Mouse (Mus musculus): Measurements from ENCODE around the gene Hipk2.
A peak's percentile ranks its signal among the peaks of the same experiment; 100 is the strongest.

Hipk2 gene

DNA sequence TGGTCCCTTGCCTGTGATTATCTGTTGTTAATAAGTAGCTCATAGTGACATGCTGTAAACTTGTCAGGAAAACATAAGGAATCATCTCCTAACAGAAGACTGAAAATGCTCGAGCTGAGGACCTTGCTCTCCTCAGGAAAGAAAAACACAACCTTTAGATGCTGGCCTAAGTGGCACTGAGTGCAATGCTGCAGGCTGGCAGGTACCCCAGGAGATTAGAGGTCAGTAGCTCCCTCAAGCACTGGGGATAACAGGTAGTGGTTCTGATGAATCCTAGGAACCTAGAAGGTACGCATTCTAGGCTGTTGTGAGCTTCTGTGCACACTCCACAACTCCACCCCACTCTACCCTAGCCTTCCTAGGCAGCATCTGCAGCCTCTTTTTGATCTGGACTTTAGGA is 9.2 kb downstream of the Hipk2 start:
- DNase-seq (ENCODE audit: low spot score), result no peak

- no peak for DNase-seq (ENCODE audit: low spot score)
Observed at GRCm38 (mm10) chr6:38866357-38866756, 9.6 kb downstream of the Hipk2 start.

DNA sequence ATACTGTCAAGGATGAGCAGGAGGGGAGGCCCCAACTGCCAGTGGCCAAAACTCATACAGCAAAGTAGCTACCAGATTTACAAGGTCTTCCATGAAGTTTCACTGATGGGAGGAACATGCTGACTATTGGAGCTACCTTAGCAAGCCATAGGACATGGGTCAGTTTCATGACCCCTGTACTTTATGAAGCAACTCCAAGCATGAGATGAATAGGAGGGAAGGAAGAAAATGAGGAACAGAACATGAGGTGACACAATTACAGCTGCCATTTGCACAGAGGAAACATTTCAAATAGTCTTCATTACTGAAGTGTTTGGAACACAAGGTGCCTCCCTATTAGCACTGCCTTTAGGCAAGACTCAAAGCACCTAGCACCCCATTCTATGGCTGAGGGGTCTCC is 10.2 kb downstream of the Hipk2 start:
- no peak for DNase-seq (ENCODE audit: low spot score)

DNA sequence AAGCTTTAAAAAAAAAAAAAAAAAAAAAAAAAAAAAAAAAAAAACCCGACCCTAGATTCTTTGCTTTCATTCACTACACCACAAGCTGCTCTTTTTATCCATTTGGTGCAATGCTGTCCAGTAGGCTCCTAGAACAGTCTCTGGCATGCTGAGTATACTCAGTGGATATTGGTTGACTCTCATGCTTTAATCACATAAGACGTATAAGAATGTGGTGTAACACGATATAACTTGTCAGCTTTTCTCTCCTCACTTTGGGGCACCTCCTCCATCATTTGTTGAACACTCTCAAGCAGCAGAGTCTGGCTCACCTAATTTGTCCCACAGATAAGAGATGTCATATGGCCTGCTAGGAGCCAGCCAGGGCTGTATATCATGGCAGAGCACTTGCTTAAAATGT is 12.4 kb downstream of the Hipk2 start:
- DNase-seq (ENCODE audit: low spot score), result no peak

DNA sequence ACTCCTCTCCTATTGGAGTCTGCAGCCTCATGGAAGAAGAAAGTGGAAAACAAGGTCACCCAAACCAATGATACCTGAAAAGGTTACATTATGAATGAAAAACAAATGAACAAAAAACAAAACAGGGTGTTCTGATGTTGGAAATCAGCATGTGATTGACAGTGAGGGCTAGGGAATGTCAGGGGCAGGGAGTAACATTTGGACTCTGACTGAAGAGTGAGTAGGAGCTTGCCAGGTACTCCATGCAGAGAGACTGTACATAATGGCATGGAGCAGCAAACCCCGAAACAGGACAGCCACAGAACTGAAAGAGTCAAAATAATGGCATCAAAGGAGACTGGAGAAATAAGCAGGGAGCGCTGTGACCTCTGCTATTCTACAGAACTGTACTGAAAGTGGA is 15.7 kb downstream of the Hipk2 start:
- no peak for DNase-seq (ENCODE audit: low spot score)

- no peak for DNase-seq (ENCODE audit: low spot score)
Observed at GRCm38 (mm10) chr6:38859819-38860218, 16.1 kb downstream of the Hipk2 start.

DNA sequence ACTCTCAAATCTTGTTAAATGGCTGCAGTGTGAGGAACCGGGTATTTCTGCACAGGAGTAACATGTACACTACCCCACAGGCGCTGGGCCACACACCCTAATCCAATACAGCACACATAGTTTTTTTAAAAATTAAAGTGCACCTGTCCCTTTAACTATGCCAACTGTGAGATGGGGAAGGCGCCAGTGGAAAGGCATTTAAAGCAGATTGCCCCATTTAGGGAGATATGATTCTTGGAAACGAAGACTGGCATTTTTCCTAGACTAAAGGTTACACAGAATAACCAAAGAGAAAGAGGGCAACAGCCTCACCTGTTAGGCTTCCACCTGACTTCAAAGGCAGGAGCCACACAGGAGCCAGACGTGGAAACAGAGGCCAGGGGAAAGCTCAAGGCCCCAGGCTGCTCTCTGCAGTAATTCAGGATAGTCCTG is 22.4 kb downstream of the Hipk2 start:
- DNase-seq (ENCODE audit: low spot score), result no peak

DNA sequence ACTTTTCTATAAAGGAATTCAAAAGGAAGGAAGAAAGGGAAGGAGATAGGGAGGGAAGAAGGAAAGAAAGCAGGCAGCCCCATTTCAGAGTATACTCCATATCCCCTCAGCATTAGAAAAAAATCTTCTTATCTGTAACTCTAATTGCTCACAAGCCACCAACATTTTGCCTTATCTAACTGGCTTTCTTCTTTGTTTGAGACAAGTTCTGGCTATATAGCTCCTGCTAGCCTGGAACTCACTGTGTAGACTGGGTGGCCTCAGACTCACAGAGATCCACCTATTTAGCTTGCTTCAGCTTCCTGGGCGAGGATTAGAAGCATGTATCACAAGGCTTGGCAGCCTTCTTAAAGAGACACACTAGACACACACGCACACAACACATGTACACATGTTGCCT is 24.2 kb downstream of the Hipk2 start:
- DNase-seq (ENCODE audit: low spot score), result peak; percentile 16

DNA sequence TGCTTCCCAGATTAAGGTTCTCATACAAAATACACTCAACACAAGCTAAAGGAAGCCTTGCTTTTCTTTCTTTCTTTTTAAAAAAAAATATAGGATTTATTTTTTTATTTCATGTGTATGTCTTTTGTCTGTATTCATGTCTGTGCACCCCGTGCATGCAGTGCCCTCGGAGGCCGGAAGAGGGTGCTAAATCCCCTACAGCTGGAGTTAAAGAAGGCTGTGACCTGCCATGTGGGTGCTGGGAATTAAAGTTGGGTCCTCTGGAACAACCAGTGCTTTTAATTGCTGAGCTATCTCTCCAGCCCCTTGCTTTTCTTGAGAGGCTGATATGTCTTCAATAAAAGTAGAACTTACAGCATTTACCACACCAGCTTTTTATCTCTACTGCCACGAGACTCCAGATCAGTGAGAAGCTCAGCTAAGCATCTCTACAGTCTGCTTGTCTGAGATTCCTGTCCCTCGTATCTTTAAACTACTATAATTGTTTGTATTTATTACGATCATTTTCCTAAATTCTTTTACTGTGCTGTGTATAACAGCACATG is 25.2 kb downstream of the Hipk2 start:
- DNase-seq (ENCODE audit: low spot score), result no peak

GRCm38 (mm10) chr6:38847958-38848910 is 27.7 kb downstream of the Hipk2 start:
- DNase-seq (ENCODE audit: low spot score), result no peak

DNA sequence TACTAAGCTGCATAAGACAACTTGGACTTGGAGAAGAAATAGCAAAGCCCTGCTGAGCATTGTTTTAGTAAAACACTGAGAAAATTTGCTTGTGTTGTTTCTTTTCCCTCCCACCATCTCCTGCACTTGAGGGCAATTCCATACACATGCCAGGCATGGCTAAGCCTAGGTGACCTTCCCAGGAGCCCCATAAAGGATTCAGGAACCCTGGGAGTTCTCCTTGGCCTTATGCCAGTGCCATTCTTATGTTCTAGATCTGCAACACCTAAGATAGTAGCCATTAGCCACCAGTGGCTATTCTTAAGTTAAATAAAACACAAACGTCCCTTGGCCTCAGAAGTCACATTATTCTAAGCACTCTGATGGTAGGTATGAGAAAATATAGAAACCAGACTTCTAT is 28.5 kb downstream of the Hipk2 start:
- DNase-seq (ENCODE audit: low spot score), result no peak

DNA sequence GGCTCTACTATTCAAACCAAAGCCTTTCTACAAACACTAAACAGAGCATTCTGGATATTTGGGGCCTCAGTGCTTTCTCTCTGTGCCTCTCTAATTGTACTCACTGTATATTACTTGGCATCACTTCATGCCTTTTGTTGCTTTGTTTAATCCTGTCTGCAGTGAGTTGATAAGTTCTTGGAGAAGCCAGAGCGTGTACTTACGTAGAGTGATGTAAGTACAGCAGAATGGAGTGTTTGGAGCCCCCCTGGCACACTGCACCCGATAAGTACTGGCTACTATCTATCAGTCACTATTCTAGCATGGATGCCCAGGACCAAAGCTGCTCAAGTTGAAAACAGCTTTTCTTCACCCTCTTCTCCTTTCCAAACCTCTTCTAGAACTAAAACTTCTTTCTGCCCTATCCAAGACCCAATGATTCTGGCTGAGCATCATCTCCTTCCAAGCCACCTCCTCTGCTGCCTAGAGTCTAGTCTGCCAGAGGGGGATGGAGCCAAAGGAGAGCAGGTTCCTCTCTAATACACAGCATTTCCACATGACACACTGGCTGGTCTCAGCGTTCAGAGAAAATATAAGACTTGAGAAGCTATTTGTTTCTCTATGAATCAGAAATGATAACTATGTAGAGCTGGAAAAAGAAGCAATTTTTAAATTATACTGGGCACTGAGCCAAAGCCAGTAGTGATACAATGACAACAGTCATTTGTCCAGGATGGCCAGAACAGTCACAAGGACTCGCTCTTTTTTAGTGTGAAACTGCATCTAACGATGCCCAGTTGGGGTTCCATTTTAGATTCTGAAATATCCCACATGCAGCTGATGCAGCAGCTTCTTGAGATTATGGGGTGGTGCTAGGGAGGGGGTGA is 29.4 kb downstream of the Hipk2 start:
- DNase-seq (ENCODE audit: low spot score), result no peak

GRCm38 (mm10) chr6:38845876-38846275 is 30.1 kb downstream of the Hipk2 start:
- DNase-seq (ENCODE audit: low spot score), result no peak

GRCm38 (mm10) chr6:38845117-38845516 is 30.8 kb downstream of the Hipk2 start:
- DNase-seq (ENCODE audit: low spot score), result no peak

DNA sequence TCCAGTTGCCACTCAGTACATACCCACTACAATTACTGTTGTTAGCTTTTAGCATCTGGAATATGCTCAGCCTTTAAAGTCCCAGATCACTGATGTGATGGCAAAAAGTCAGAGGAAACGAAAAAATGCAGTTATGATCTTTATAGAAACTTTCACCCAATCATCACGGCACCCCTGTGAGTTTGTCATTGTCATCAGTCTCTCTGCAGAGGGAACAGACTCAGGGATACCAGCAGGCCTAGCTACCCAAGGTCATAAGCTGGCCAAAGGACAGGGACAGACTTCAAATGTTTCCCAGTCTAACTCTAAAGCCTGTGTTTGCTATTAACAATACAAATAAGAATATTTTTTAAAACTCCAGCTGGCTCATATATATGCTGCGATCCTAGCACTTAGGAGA is 34.4 kb downstream of the Hipk2 start:
- DNase-seq (ENCODE audit: low spot score), result peak; percentile 5

DNA sequence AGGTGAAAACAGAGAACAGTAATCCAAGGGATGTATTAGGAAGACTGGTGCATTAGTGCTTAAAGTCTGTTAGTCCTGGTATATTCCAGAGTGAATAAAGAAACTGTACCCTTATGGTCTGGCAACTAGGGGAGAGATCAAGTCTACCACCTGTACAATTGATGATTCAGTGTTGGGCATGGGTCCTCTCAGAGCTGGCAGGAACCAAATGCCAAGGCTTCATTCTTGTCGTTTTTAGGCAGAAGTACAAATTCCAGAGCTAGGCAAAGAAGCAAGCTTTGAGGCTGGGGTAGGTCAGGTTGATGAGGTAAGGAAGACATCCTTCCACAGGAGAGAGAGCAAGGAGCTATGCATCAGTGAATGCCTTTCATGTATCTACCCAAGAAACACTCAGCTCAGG is 35.2 kb downstream of the Hipk2 start:
- peak; percentile 10 for DNase-seq (ENCODE audit: low spot score)

DNA sequence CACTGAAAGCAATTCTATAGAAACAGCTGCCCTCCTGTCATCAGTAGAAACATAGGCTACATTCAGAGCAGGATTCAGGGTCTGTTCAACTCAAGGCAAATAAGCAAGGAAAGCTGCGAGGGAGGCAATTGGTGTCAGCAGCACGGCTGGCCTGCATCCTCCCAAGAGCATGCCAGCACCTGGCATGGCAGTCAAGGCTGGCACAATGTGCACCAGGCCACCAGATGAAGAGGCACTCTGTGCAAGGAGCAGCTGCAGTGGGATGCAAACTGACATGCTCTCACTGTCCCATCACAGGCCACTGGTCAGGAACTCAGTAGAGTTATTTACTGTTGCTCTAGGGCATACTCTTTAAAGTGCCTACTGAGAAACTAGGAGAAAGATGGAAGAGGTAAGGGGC is 35.6 kb downstream of the Hipk2 start:
- DNase-seq (ENCODE audit: low spot score), result peak; percentile 31

DNA sequence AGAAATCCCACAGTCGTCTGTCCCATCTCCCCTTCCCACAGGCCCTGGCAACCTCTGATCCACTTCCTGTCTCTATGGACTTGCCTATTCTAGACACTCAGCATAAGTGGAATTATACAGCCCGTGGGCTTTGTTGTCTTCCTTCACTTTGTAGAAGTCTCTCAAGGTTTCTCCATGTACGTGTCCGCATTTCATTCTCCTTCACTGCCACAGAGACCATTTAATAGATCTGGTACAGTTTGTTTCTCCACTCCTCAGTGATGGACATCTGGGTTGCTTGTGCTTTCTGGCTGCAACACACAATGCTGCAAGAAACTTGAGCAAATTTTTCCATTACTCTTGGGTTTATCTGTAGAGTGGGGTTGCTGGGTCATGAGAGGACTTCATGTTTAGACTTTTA is 36.1 kb downstream of the Hipk2 start:
- peak; percentile 13 for DNase-seq (ENCODE audit: low spot score)

DNA sequence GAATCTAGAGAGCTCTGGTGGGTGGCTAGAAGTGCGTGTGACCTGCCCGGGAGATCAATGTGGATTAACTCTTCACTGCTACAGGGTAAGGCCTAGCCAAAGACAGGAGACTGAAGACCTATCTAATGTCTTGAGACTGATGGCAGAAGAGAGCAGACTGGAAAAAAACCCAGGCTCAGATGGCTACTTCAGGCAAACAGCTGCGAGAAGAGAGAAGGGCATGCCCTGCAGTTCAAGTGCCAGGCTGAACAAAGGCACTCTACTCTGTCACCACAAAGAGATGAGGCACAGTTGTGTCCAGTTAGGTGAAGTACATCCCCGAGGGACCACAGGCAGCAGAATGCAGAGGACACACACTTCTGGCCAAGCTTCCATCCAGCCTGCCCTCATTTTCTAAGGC is 37.9 kb downstream of the Hipk2 start:
- peak; percentile 32 for DNase-seq (ENCODE audit: low spot score)

- no peak for DNase-seq (ENCODE audit: low spot score)
Observed at GRCm38 (mm10) chr6:38835217-38835616, 40.7 kb downstream of the Hipk2 start.

- DNase-seq (ENCODE audit: low spot score), result no peak
Observed at GRCm38 (mm10) chr6:38834727-38835126, 41.2 kb downstream of the Hipk2 start.

DNA sequence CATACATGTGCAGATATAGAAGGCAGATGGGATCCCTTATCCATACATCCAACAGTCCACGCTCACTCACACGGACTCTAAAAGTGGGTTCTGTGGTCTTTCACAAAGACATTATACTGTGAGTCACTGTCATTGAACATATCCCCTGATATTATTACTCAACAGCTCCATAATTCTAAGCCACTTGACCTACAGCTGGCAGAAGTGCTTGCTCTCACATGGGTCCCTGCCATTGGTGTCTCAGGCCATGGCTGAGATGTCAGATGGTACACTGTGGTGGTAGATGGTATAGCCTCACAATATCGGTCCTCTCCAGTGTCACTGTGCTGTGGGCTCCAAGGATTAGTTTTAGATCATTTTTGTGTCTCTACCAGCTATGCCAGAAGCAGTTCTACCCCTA is 42.2 kb downstream of the Hipk2 start:
- peak; percentile 2 for DNase-seq (ENCODE audit: low spot score)

- DNase-seq (ENCODE audit: low spot score), result no peak
Observed at GRCm38 (mm10) chr6:38829452-38829851, 46.5 kb downstream of the Hipk2 start.

Data from testis, postnatal 10 days (tissue).